Mouse (Mus musculus): ENCODE data around the gene Rufy2.

GRCm38 (mm10) chr10:63024580-63024910, 44.5 kb downstream of the Rufy2 start:
- no peak for TF ChIP-seq MAX (IDR thresholded peaks at IDR 0.05; ENCODE audit: low read depth)
- TF ChIP-seq E2F4 (IDR thresholded peaks at IDR 0.05; ENCODE audit: insufficient read depth), result no peak
